Mouse (Mus musculus): ENCODE results near the gene Dnajc7.
"Not testable (repeated sequence)": the region's sequence is repeated elsewhere in the genome, so short reads cannot be mapped to it uniquely, and the experiment has no call there.

Dnajc7 gene

GRCm38 (mm10) chr11:100619982-100620381 lies at the start of gene Dnajc7:
Gene Dnajc7 (minus strand): TSS chr11:100620168.
- no peak for DNase-seq (ENCODE audit: low spot score in 2 of 2)

DNA sequence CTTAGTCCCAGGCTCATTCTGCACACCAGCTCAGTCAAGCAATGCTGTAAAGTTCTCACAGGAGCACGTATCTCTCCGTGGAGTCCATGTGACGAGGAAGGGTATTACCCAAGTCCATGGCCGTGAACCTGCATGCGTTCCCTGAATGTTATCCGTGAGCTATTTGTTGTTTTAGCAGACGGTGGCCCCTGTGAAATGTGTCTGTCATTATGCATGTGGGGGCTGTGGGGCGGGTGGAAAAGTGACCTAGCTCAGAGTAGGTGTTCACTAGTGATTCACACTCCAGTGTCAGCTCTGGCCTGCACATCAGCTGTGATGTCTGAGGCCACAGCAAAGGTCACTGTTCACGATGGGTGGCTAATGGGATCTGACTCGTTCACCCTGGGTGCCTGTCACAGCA lies 39.8 kb upstream of the Dnajc7 start:
- DNase-seq (ENCODE audit: low spot score in 2 of 2), result no peak

GRCm38 (mm10) chr11:100656458-100656857 lies 36.5 kb upstream of the Dnajc7 start:
- DNase-seq (ENCODE audit: low spot score in 2 of 2), result no peak

DNA sequence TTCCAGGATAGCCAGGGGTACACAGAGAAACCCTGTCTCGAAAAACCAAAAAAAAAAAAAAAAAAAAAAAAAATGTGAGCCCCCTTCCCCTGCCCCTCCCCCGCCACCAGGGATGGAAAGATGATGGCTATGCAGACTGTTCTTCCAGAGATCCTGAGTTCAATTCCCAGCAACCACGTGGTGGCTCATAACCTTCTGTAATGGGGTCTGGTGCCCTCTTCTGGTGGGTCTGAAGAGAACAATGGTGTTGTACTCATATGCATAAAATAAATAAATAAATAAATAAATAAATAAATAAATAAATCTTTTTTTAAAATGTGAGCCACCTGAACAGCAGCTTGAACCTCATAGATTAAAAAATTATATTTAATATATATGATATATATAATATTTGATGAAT lies 35.6 kb upstream of the Dnajc7 start:
- not testable (repeated sequence) for DNase-seq (ENCODE audit: low spot score in 2 of 2)

DNA sequence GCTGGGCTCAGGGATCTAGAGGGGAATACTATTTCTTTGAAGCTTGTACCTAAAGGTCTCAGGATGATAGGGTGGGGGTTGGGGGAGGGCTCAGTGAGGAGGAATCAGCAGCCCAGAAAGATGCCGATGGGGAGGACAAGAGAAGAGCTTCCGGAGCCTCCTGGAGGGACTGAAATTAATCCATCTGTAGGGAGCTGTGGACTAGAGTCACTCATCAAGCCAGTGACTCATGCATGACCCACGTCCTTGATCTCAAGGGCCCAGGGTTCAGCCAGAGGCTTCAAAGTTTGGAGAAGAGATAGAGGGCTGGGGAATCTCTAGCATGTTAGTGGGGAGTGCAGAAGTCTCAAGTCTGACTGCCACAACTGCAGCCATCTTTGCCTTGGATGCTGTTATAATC lies 31.8 kb upstream of the Dnajc7 start:
- no peak for DNase-seq (ENCODE audit: low spot score in 2 of 2)

DNA sequence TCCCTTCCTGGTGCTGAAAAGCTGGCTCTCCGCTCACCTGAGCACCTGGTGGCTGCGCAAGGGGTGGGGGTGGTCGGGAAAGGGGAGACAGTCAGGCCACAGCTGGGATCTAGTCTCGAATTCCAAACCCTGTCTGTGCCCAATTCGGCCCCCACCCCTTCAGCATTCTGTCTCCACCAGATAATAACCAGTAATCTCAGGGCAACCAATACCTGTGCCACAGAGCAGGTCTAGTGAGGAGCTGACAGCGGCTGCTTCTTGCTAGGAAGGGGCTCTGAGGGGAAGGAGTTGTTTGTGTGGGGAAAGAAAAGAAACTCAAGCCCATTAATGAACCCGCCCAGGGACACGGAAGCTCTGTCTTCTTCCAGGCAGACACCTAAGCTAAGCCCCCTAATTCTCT lies 31.2 kb upstream of the Dnajc7 start:
- no peak for DNase-seq (ENCODE audit: low spot score in 2 of 2)

GRCm38 (mm10) chr11:100648405-100648804 lies 28.4 kb upstream of the Dnajc7 start:
- DNase-seq (ENCODE audit: low spot score in 2 of 2), result no peak

DNA sequence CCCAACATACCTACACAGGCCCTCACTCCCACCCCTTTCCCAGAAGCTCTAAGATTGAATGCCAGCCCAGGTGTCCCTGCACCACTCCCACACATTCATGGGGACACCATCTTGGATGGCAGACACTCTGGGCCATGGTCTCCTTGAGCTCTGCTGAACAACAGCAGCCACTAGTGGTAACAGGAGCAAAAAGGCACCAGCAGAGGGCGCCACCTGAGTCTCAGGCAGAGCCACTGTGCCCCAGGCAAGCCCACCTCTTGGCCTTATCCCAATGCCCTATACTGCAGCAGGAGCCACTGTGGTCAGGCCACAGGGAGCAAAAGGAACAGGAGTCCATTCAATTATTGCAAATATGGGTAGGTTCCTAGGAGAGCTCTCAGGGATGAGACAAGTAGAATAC lies 26.3 kb upstream of the Dnajc7 start:
- no peak for DNase-seq (ENCODE audit: low spot score in 2 of 2)

DNA sequence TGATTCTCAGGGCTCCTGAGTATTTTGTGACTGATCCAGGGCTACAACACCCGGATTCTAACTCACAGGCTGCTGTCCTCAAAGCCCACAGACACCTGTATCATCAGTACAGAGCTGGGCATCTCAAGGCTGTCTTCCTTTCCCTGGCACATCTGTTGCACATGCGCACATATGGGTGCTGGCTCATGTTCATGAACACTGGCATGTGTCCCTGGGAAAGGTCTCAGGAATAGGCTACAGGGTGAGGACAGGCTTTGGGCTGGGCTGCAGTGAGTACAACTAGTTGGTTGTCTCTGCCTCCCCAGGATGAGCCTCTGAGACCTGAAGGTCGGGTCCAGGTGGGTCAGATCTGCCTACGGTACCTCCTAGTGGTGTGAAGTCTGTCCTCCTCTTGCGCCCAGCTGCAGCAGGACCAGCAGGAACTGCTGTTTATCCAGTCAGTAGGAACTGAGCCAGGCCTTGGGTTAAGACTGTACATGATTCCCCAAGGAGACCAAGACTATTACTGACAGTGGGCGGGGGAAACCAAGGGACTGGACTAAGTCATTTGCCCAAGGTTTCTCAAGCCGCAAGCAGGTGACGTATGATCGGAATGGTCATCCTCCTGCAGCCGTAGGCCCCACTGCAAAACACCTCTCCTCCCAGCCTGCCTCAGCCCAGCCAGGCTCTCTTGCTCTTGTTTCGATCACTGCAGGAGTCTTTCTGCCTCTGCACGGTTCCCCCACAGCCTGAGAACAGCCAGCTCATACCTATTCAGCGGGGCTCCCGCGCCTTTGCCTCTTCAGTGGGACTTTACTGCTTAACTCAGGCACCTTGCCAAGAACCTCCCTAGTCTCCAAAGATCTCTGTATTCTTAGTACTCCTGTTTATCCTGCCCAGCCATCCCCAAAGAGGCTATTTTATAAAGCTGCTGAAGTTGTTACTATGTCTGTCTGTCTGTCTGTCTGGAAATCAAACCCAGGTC lies 23.9 kb upstream of the Dnajc7 start:
- DNase-seq (ENCODE audit: low spot score in 2 of 2), result peak in 1 of 2 experiments; percentile 45

DNA sequence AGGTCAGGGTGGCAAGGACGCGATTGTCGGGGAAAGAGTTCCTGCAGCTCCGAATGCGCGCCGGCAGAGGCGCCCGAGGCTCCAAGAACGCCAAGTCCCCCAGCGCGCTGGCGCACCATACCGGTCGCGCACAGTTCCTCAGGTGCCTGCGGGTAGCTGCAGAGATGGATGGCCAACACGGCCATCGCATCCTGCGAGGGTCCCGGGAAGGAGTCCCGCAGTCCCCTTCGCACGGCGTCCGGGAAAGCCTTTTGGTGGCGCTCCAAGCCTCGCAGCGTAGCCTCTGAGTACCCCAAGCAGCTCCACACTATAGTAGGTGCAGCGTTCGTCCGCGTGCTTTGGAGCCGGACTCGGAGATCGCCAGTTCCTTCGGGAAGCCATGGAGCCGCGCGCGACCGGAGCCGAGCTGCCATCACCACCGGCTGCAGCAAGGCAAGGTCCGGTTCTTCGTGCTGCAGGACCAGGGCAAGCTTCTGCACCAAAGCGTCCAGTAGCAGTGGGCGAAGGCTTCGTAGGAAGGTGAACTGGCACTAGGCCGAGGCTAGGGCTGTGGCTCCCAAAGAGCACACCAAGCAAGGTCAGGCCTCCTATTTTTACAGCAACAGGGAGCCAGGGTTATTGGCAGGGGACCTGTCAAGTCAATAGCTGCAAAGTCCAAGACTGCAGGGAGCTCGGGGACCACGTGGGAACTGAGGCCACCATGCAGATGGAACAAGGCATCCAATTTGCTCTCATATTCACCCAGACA lies 20.4 kb upstream of the Dnajc7 start:
- DNase-seq (ENCODE audit: low spot score in 2 of 2), result peak in 1 of 2 experiments; percentile 48

- DNase-seq (ENCODE audit: low spot score in 2 of 2), result no peak
Observed at GRCm38 (mm10) chr11:100634530-100634929, 14.6 kb upstream of the Dnajc7 start.

- no peak for DNase-seq (ENCODE audit: low spot score in 2 of 2)
Observed at GRCm38 (mm10) chr11:100628862-100629352, 8.9 kb upstream of the Dnajc7 start.

- DNase-seq (ENCODE audit: low spot score in 2 of 2), result no peak
Observed at GRCm38 (mm10) chr11:100628056-100628455, 8.1 kb upstream of the Dnajc7 start.

DNA sequence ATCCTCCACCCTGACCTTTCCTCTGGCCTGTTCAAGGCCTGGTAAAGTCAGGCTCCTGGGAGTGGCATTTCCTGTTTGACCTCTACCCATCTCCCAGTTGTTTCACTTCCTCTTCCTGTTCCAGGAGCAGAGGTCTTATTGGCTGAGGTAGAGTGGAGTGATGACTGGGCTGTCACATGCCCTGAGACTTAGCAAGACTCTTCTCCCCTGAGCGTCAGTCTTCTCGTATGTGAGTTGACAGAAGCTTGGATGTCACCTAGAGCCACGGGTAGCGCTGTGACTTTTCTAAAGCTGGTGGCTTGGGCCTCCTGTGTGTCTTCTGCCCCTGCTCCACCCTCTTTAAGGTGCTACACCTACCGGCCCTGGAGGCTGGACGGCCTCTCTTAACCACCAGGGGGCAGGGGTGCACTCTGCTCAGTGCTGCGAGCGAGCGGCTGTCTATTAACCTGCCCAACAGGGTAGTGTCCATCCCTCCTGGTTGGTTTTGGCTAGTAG lies 6.8 kb upstream of the Dnajc7 start:
- DNase-seq (ENCODE audit: low spot score in 2 of 2), result peak in 1 of 2 experiments; percentile 68

GRCm38 (mm10) chr11:100625754-100626700 lies 6.1 kb upstream of the Dnajc7 start:
- DNase-seq (ENCODE audit: low spot score in 2 of 2), result no peak

DNA sequence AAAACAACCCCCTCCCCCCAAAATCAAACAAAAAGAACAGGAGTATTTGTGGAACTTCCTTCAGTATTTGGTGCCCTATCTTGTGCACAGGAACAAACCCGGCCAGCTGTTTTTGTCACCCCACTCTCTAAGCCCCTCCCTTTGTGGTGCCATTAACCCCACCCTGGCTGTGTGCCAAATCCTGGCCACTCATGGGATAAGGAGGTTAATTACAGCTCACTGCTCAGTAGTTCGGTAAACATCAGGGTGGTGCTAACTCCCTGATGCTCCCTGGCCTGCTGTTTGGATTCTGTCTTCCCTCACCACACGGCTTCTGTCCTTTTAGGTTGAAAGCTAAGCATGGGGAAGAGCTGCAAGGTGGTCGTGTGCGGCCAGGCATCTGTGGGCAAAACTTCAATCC lies 3.9 kb upstream of the Dnajc7 start:
- DNase-seq (ENCODE audit: low spot score in 2 of 2), result no peak

- peak; percentile 86 to 95 for DNase-seq (ENCODE audit: low spot score in 2 of 2)
Observed at GRCm38 (mm10) chr11:100622714-100623113, 2.7 kb upstream of the Dnajc7 start.

DNA sequence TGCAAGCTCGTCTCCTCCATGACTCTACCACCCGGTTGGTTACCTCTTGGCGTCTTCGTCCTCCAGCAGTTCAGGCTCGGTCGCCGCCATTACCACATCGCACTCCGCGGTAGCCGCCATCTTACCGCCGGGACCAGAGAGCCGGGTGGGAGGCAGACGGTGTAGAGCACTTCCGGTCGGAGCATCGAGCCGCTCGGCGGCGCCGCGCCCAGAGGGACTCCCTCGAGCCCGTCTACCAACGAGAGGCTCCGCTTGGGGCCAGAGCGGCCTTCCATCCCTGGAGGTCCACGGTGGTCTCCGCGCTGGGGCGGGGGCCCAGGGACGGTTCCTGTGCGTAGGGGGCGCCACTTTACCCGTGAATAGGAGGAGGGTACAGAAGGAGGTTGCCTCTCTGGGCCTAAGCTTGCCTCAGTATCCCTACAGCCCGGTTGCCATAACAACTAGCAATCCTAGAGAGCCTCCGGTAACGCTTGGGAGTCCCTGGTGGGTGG lies 438 bp downstream of the Dnajc7 start:
- DNase-seq (ENCODE audit: low spot score in 2 of 2), result peak; percentile 91 to 97

DNA sequence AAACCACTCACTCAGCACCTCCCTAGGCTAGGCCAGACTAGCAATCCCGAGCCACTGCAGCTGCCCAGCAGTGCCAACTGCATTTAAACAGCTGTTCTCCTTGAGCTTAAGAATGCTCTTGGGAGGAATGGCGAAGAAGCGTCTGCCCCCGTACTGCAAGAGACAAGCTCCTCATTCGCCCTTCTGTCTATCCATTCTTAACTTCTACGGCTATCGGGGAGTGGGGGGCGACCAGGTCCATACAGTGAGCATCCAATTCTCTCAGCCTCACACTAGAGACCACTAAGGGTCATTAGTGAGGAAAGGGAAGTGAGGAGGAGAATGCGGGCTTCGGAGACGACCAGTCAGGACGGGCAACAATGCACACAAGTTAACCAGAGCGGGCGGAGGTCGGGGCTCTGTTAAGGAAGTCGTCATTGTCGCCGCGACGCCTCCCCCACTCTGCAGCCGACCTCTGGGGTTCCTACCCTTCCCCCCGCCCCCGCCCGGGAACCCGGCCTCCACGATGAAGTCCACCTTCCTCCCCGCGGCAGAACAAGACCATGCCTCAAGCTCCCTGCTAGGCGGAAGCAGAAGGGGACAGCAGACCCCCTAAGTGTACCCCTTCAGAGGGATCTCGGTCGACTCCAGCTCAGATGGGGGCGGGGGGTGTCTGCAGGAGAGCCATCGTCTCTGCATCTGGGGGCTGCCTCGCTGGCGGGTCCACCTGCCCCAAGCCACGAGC lies 1.0 kb downstream of the Dnajc7 start, which contains the start of gene Nkiras2:
Gene Nkiras2 (plus strand): TSS at position 484 of the 724 bp plus-strand sequence.
- peak in 1 of 2 experiments; percentile 38 for DNase-seq (ENCODE audit: low spot score in 2 of 2)

GRCm38 (mm10) chr11:100617480-100617879 lies 2.5 kb downstream of the Dnajc7 start:
- no peak for DNase-seq (ENCODE audit: low spot score in 2 of 2)

All from left cerebral cortex, adult 9 months (tissue).